Mouse (Mus musculus) liver, embryonic 14.5 days (tissue): ENCODE measurements around the gene Plk3.

Experiments
- CTCF ChIP-seq: IDR thresholded peaks from 2 replicates; pipeline ENCODE4 v1.5.1; 2016; ENCODE audit warnings: antibody characterized with exemption, low read depth, control low read depth
- EP300 ChIP-seq: IDR thresholded peaks from 2 replicates; pipeline ENCODE4 v1.6.1; 2016; ENCODE audit warnings: antibody characterized with exemption, low read depth

GRCm38 (mm10) chr4:117143023-117143422 lies 9.3 kb upstream of the Plk3 start:
- TF ChIP-seq CTCF: no peak
- TF ChIP-seq EP300: no peak
